Mouse (Mus musculus) forebrain, embryonic 14.5 days (tissue): ENCODE results near the gene Picalm. TPM values are rescaled to one million over a fixed set of nuclear protein-coding genes. Genes with fewer than 3 reads are reported as not detected.
A peak's percentile ranks its signal among the peaks of the same experiment; 100 is the strongest.

Source experiments
- ATAC-seq: fragments of 200-750 bp; cut with Nextera tagmentation; 2 replicates; pipeline ENCODE4 v1.8.0; 2017; ENCODE audit warnings: mild to moderate bottlenecking, moderate library complexity
- DNase-seq: peaks from one replicate; pipeline ENCODE4 v3.0.0-alpha.2; 2015; ENCODE audit warnings: low spot score
- H3K27ac ChIP-seq: fragments of 300-500 bp; sonication (generic); 2 replicates; pipeline ENCODE4 v1.5.1; 2014; ENCODE audit warnings: low read depth, mild to moderate bottlenecking, control low read depth, low read length, moderate library complexity
- H3K27me3 ChIP-seq: fragments of 300-500 bp; sonication (generic); replicated peaks from 2 replicates; pipeline ENCODE4 v1.6.1; 2014; ENCODE audit warnings: low read length, control low read depth, mixed read lengths; ENCODE audit not compliant: control insufficient read depth, insufficient read depth
- H3K36me3 ChIP-seq: fragments of 300-500 bp; sonication (generic); 2 replicates; pipeline ENCODE4 v1.6.1; 2014; ENCODE audit warnings: low read length, control low read depth; ENCODE audit not compliant: control insufficient read depth, insufficient read depth
- H3K4me1 ChIP-seq: fragments of 300-500 bp; sonication (generic); 2 replicates; pipeline ENCODE4 v1.6.1; 2014; ENCODE audit warnings: antibody characterized with exemption, low read length, control low read depth; ENCODE audit not compliant: control insufficient read depth, insufficient read depth
- H3K4me2 ChIP-seq: fragments of 300-500 bp; sonication (generic); 2 replicates; pipeline ENCODE4 v1.6.1; 2014; ENCODE audit warnings: mild to moderate bottlenecking, control low read depth, low read length
- H3K4me3 ChIP-seq: fragments of 300-500 bp; sonication (generic); 2 replicates; pipeline ENCODE4 v1.5.1; 2014; ENCODE audit warnings: low read depth, low read length, control low read depth
- H3K9ac ChIP-seq: fragments of 300-500 bp; sonication (generic); 2 replicates; pipeline ENCODE4 v1.6.1; 2014; ENCODE audit warnings: mild to moderate bottlenecking, low read length, control low read depth, moderate library complexity
- H3K9me3 ChIP-seq: fragments of 300-500 bp; sonication (generic); replicated peaks from 2 replicates; pipeline ENCODE4 v1.6.1; 2016; ENCODE audit warnings: low read length, control low read depth, mixed read lengths; ENCODE audit not compliant: control insufficient read depth
- WGBS: fragments of 180-500 bp; shearing (Covaris S2); extraction: QIAGEN DNeasy Blood & Tissue Kit; methylation state at CpG from one replicate; pipeline ENCODE4 v1.1.7; 2014; 5-methylcytosine and 5-hydroxymethylcytosine counted together
- polyA plus RNA-seq: library from polyadenylated mRNA; unstranded; fragments of >200 nt; fragmentation: Nextera tagmentation; extraction: Ambion mirVana; gene quantifications from 2 replicates; pipeline ENCODE4 v1.2.1, GENCODE M21; 2014

Picalm gene
- polyA plus RNA-seq, 1 experiment from 2014 or later: 43.3 TPM

- ATAC-seq (peak; percentile 89), DNase-seq (peak; percentile 88)
- WGBS: 39% methylated on average over 6 of the region's 6 CpGs
Observed at GRCm38 (mm10) chr7:90095766-90096372, 34.1 kb upstream of the Picalm start.

GRCm38 (mm10) chr7:90096609-90097008 lies 33.4 kb upstream of the Picalm start:
- ATAC-seq (no peak), DNase-seq (no peak)
- no peaks in the 10 kb centered on the region for H3K36me3 ChIP-seq
- H3K4me2 ChIP-seq: no peak overlapping the region
- no peaks in the 10 kb centered on the region for H3K27me3 ChIP-seq
- 78% methylated on average over 2 of the region's 2 CpGs for WGBS
- H3K4me1 ChIP-seq: no peaks in the 10 kb centered on the region; the same call in 1 of the 2 replicates
- H3K4me3 ChIP-seq: no peak overlapping the region
- H3K9ac ChIP-seq: no peak overlapping the region
- H3K9me3 ChIP-seq: no peaks in the 10 kb centered on the region
- no peak overlapping the region for H3K27ac ChIP-seq

More at GRCm38 (mm10) chr7:90095766-90096372, 34.1 kb upstream of the Picalm start:
- H3K36me3 ChIP-seq: no peaks in the 10 kb centered on the region
- no peaks in the 10 kb centered on the region; the same call in 1 of the 2 replicates for H3K4me1 ChIP-seq
- no peaks in the 10 kb centered on the region for H3K9me3 ChIP-seq
- H3K27me3 ChIP-seq: no peaks in the 10 kb centered on the region
- no peak overlapping the region for H3K9ac ChIP-seq
- H3K27ac ChIP-seq: no peak overlapping the region
- H3K4me3 ChIP-seq: no peak overlapping the region
- H3K4me2 ChIP-seq: no peak overlapping the region

GRCm38 (mm10) chr7:90098253-90098652 lies 31.8 kb upstream of the Picalm start:
- 85% methylated on average over 4 of the region's 4 CpGs for WGBS
- no peaks in the 10 kb centered on the region for H3K27me3 ChIP-seq
- H3K4me3 ChIP-seq: no peak overlapping the region
- H3K4me1 ChIP-seq: no peaks in the 10 kb centered on the region; the same call in 1 of the 2 replicates
- no peak for DNase-seq
- no peak overlapping the region for H3K27ac ChIP-seq
- ATAC-seq: no peak
- H3K9ac ChIP-seq: no peak overlapping the region
- no peaks in the 10 kb centered on the region for H3K36me3 ChIP-seq
- no peak overlapping the region for H3K4me2 ChIP-seq
- H3K9me3 ChIP-seq: no peaks in the 10 kb centered on the region

GRCm38 (mm10) chr7:90099248-90099647 lies 30.8 kb upstream of the Picalm start:
- Histone ChIP-seq H3K4me3 (no peak overlapping the region), H3K27me3 (no peaks in the 10 kb centered on the region), H3K4me2 (0 out of 2 replicates have a peak overlapping the region, but pooled peaks have one; percentile 12), H3K4me1 (no peaks in the 10 kb centered on the region; the same call in 1 of the 2 replicates), H3K27ac (no peak overlapping the region), H3K36me3 (no peaks in the 10 kb centered on the region), H3K9ac (no peak overlapping the region), H3K9me3 (no peaks in the 10 kb centered on the region)
- ATAC-seq: no peak; the same call in 1 of the 2 replicates
- DNase-seq: peak; percentile 18
- WGBS: 52% methylated on average over 10 of the region's 10 CpGs

- no peak for DNase-seq
- Histone ChIP-seq H3K27ac (no peak overlapping the region), H3K4me1 (no peaks in the 10 kb centered on the region; the same call in 1 of the 2 replicates), H3K4me3 (no peak overlapping the region), H3K9ac (no peak overlapping the region), H3K27me3 (no peaks in the 10 kb centered on the region), H3K36me3 (no peaks in the 10 kb centered on the region), H3K4me2 (no peak overlapping the region), H3K9me3 (no peaks in the 10 kb centered on the region)
- no peak for ATAC-seq
- 88% methylated on average over 3 of the region's 3 CpGs for WGBS
Observed at GRCm38 (mm10) chr7:90100614-90101160, 29.3 kb upstream of the Picalm start.

GRCm38 (mm10) chr7:90116100-90116499 lies 13.9 kb upstream of the Picalm start:
- DNase-seq (no peak), ATAC-seq (no peak)
- no peak overlapping the region for H3K9ac ChIP-seq
- WGBS: 89% methylated on average over 2 of the region's 2 CpGs
- H3K36me3 ChIP-seq: no peaks in the 10 kb centered on the region
- no peak overlapping the region for H3K27ac ChIP-seq
- no peaks in the 10 kb centered on the region for H3K9me3 ChIP-seq
- no peak overlapping the region for H3K4me2 ChIP-seq
- H3K4me3 ChIP-seq: no peak overlapping the region
- H3K4me1 ChIP-seq: no peaks in the 10 kb centered on the region
- no peaks in the 10 kb centered on the region for H3K27me3 ChIP-seq

GRCm38 (mm10) chr7:90120106-90120505 lies 9.9 kb upstream of the Picalm start:
- H3K9ac ChIP-seq: no peak overlapping the region
- H3K36me3 ChIP-seq: no peaks in the 10 kb centered on the region
- no peaks in the 10 kb centered on the region for H3K4me1 ChIP-seq
- ATAC-seq (peak; percentile 10; the same call in 1 of the 2 replicates), DNase-seq (no peak)
- no peaks in the 10 kb centered on the region for H3K27me3 ChIP-seq
- H3K9me3 ChIP-seq: no peaks in the 10 kb centered on the region
- no peak overlapping the region for H3K4me3 ChIP-seq
- WGBS: 40% methylated on average over 4 of the region's 4 CpGs
- no peak overlapping the region for H3K4me2 ChIP-seq
- no peak overlapping the region for H3K27ac ChIP-seq

- Histone ChIP-seq H3K9me3 (no peaks in the 10 kb centered on the region), H3K9ac (no peak overlapping the region), H3K4me3 (no peak overlapping the region), H3K36me3 (no peaks in the 10 kb centered on the region), H3K4me1 (peaks cover 4% of the 10 kb centered on the region; the same call in 1 of the 2 replicates), H3K4me2 (no peak overlapping the region), H3K27ac (no peak overlapping the region), H3K27me3 (no peaks in the 10 kb centered on the region)
- DNase-seq (no peak), ATAC-seq (no peak)
- 94% methylated on average over 5 of the region's 5 CpGs for WGBS
Observed at GRCm38 (mm10) chr7:90124991-90125390, 5.0 kb upstream of the Picalm start.

GRCm38 (mm10) chr7:90128631-90129200 lies 1.3 kb upstream of the Picalm start:
- H3K9me3 ChIP-seq: no peaks in the 10 kb centered on the region
- peak overlapping the region; percentile 65 for H3K4me2 ChIP-seq
- peak overlapping the region; percentile 95 for H3K27ac ChIP-seq
- WGBS: 53% methylated on average over 8 of the region's 8 CpGs
- ATAC-seq: no peak
- H3K4me1 ChIP-seq: peaks cover 7% of the 10 kb centered on the region; the same call in 1 of the 2 replicates
- DNase-seq: peak; percentile 36
- no peak overlapping the region for H3K9ac ChIP-seq
- H3K27me3 ChIP-seq: no peaks in the 10 kb centered on the region
- no peaks in the 10 kb centered on the region for H3K36me3 ChIP-seq
- H3K4me3 ChIP-seq: peak overlapping the region; percentile 97; the same call in 1 of the 2 replicates
